Mouse (Mus musculus) kidney, postnatal 0 days (tissue): ENCODE data around the gene Itpr3. TPM values are rescaled to one million over a fixed set of nuclear protein-coding genes. Genes with fewer than 3 reads are reported as not detected.

Experiments
- ATAC-seq: fragments of 200-750 bp; cut with Nextera tagmentation; replicated peaks from 2 replicates; pipeline ENCODE4 v1.8.0; 2017; ENCODE audit warnings: low read depth, moderate number of reproducible peaks, moderate TSS enrichment, moderate library complexity; ENCODE audit not compliant: low FRiP score
- DNase-seq: peaks from one replicate; pipeline ENCODE4 v3.0.0-alpha.2; 2016; ENCODE audit warnings: low spot score
- H3K27ac ChIP-seq: fragments of 300-500 bp; sonication (generic); 2 replicates; pipeline ENCODE4 v1.5.1; 2014; ENCODE audit warnings: mild to moderate bottlenecking
- H3K27me3 ChIP-seq: fragments of 300-500 bp; sonication (generic); 2 replicates; pipeline ENCODE4 v1.6.1; 2014; ENCODE audit warnings: low read length, mixed read lengths; ENCODE audit not compliant: insufficient read depth
- H3K36me3 ChIP-seq: fragments of 300-500 bp; sonication (generic); 2 replicates; pipeline ENCODE4 v1.6.1; 2014; ENCODE audit warnings: low read length, mixed read lengths; ENCODE audit not compliant: insufficient read depth
- H3K4me1 ChIP-seq: fragments of 300-500 bp; sonication (generic); replicated peaks from 2 replicates; pipeline ENCODE4 v1.6.1; 2014; ENCODE audit warnings: antibody characterized with exemption, low read length, mixed read lengths; ENCODE audit not compliant: insufficient read depth
- H3K4me2 ChIP-seq: fragments of 300-500 bp; sonication (generic); 2 replicates; pipeline ENCODE4 v1.6.1; 2014; ENCODE audit warnings: mild to moderate bottlenecking, low read length, moderate library complexity, mixed read lengths
- H3K4me3 ChIP-seq: fragments of 300-500 bp; sonication (generic); replicated peaks from 2 replicates; pipeline ENCODE4 v1.5.1; 2014; ENCODE audit warnings: low read depth, low read length
- H3K9ac ChIP-seq: fragments of 300-500 bp; sonication (generic); 2 replicates; pipeline ENCODE4 v1.6.1; 2014; ENCODE audit warnings: low read depth, low read length
- H3K9me3 ChIP-seq: fragments of 300-500 bp; sonication (generic); replicated peaks from 2 replicates; pipeline ENCODE4 v1.6.1; 2016; ENCODE audit warnings: low read length, inconsistent platforms, mixed read lengths
- CTCF ChIP-seq: IDR thresholded peaks from 2 replicates; pipeline ENCODE4 v1.5.1; 2016; ENCODE audit warnings: antibody characterized with exemption, low read depth, mild to moderate bottlenecking, moderate library complexity
- WGBS: fragments of 180-500 bp; shearing (Covaris S2); extraction: QIAGEN DNeasy Blood & Tissue Kit; methylation state at CpG from one replicate; pipeline ENCODE4 v1.1.7; 2014; 5-methylcytosine and 5-hydroxymethylcytosine counted together
- polyA plus RNA-seq: library from polyadenylated mRNA; unstranded; fragments of >200 nt; fragmentation: Nextera tagmentation; extraction: Ambion mirVana; gene quantifications from 2 replicates; pipeline ENCODE4 v1.2.1, GENCODE M21; 2015

The Itpr3 gene
- polyA plus RNA-seq, 1 experiment from 2014 or later = 4.1 TPM

DNA sequence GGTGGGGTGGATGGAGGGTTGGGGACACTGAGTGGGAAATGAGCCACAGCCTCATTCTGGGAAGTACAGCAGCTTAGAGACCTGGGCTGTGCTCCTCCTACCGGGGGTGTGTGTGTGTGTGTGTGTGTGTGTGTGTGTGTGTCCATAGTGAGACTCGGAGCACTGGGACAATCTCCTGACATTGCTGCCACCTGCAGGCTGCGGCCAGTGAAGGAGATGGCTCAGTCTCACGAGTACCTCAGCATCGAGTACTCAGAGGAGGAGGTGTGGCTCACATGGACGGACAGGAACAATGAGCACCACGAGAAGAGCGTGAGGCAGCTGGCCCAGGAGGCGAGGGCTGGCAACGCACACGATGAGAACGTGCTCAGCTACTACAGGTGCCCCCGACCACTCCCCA, 38.6 kb downstream of the Itpr3 start:
- H3K36me3 ChIP-seq = peaks cover 17% of the 10 kb centered on the region
- H3K9ac ChIP-seq = no peak overlapping the region
- no peaks in the 10 kb centered on the region for H3K4me1 ChIP-seq
- no peak for ATAC-seq
- no peak overlapping the region for H3K4me3 ChIP-seq
- no peak overlapping the region for H3K4me2 ChIP-seq
- H3K9me3 ChIP-seq = no peaks in the 10 kb centered on the region
- 30% methylated on average over 13 of the region's 13 CpGs for WGBS
- no peak overlapping the region for H3K27ac ChIP-seq
- DNase-seq = peak; percentile 42
- peak; percentile 64 for TF ChIP-seq CTCF
- H3K27me3 ChIP-seq = no peaks in the 10 kb centered on the region

DNA sequence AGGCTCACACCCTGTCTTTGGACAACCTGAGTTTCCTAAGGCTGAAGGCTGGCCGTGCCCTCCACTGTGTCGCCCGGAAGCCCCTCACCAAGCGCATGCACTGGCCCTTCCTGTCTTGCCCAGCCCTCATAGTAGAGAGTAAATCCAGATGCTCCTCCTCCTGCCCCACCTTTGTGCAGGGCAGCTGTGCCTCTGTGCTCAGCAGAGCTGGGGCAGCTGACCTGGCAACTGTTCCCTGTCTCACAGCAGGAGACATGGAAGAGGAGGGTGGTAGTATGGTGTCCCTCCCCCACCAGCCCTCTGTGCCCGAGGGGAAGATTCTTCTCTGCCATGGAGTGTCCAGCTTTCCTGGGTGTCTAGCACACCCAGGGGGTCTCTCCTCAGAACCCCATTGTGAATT, 44.6 kb downstream of the Itpr3 start:
- Histone ChIP-seq H3K9me3 (no peaks in the 10 kb centered on the region), H3K4me3 (no peak overlapping the region), H3K4me1 (no peaks in the 10 kb centered on the region), H3K9ac (no peak overlapping the region), H3K36me3 (peaks cover 13% of the 10 kb centered on the region; the same call in 1 of the 2 replicates), H3K27ac (no peak overlapping the region), H3K4me2 (no peak overlapping the region), H3K27me3 (no peaks in the 10 kb centered on the region)
- ATAC-seq (no peak), DNase-seq (no peak)
- 73% methylated on average over 5 of the region's 5 CpGs for WGBS
- TF ChIP-seq CTCF = no peak

DNA sequence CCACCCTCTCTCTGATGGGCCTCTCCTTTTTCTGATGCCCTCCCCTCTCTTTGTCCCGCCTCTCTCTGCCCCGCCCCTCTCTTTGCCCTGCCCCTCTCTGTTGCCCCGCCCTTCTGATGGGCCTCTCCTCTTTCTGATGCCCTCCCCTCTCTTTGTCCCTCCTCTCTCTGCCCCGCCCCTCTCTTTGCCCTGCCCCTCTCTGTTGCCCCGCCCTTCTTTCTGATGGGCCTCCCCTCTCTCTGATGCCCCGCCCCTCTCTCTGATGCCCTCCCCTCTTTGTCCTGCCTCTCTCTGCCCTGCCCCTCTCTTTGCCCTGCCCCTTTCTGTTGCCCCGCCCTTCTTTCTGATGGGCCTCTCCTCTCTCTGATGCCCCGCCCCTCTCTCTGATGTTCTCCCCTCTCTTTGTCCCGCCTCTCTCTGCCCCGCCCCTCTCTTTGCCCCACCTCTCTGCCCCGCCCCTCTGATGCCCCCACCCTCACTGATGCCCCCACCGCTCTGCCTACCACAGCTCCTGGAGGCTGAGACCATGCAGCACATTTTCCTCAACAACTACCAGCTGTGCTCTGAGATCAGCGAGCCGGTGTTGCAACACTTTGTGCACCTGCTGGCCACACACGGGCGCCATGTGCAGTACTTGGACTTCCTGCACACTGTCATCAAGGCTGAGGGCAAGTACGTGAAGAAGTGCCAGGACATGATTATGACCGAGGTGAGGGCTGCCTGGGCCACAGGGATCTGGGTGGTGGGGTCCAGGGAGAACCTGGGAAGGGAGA, 48.8 kb downstream of the Itpr3 start:
- Histone ChIP-seq H3K4me2 (no peak overlapping the region), H3K9me3 (no peaks in the 10 kb centered on the region), H3K4me3 (no peak overlapping the region), H3K9ac (no peak overlapping the region), H3K27ac (no peak overlapping the region), H3K27me3 (no peaks in the 10 kb centered on the region), H3K4me1 (no peaks in the 10 kb centered on the region), H3K36me3 (peaks cover 30% of the 10 kb centered on the region)
- DNase-seq (peak; percentile 39), ATAC-seq (no peak)
- TF ChIP-seq CTCF = no peak
- WGBS = 80% methylated on average over 18 of the region's 18 CpGs

DNA sequence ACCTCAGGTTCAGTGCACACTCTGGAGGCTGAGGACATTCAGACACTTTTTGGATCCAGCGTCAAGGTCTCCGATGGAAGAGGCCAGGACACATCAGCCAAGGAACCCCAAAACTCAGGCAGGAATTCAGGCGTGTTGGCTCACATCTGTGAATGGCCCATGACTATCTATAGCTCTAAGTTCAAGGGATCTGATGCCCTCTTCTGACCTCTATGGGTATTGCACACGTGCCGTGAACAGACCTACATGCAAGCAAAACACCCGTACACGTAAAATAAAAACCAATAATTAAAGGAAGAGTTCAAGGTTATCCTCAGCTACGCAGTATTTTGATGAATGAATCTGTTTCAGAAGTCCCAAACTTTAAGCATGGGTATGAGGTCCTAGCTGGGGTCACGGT, 49.6 kb downstream of the Itpr3 start:
- Histone ChIP-seq H3K4me1 (no peaks in the 10 kb centered on the region), H3K27me3 (no peaks in the 10 kb centered on the region), H3K4me3 (no peak overlapping the region), H3K27ac (no peak overlapping the region), H3K36me3 (peaks cover 33% of the 10 kb centered on the region), H3K9ac (no peak overlapping the region), H3K4me2 (no peak overlapping the region), H3K9me3 (no peaks in the 10 kb centered on the region)
- ATAC-seq = no peak
- WGBS = 87% methylated on average over 9 of the region's 9 CpGs
- DNase-seq = peak; percentile 49
- peak; percentile 63 for TF ChIP-seq CTCF

DNA sequence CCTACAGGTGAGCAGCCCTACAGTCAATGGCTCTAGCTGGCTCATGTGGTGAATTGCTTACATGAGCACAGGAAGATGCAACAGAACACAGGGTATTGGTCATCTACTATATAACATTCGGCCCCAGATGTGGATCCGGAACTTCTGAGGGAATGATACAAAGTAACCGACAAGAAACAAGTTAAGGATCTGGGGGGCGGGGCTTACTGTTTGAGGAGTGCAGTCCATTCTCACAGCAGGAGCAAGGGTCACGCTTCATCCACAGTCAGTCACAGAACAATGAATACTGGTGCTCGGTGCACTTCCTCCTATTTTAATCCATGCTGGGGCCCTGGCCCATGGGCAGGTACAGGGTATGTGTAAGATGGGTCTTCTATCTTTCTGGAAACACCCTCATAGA, 50.8 kb downstream of the Itpr3 start:
- Histone ChIP-seq H3K4me2 (no peak overlapping the region), H3K9me3 (no peaks in the 10 kb centered on the region), H3K27ac (no peak overlapping the region), H3K4me3 (no peak overlapping the region), H3K9ac (no peak overlapping the region), H3K27me3 (no peaks in the 10 kb centered on the region), H3K4me1 (no peaks in the 10 kb centered on the region), H3K36me3 (peaks cover 28% of the 10 kb centered on the region; the same call in 1 of the 2 replicates)
- ATAC-seq (no peak), DNase-seq (no peak)
- WGBS = 60% methylated on average over 6 of the region's 6 CpGs
- no peak for TF ChIP-seq CTCF

DNA sequence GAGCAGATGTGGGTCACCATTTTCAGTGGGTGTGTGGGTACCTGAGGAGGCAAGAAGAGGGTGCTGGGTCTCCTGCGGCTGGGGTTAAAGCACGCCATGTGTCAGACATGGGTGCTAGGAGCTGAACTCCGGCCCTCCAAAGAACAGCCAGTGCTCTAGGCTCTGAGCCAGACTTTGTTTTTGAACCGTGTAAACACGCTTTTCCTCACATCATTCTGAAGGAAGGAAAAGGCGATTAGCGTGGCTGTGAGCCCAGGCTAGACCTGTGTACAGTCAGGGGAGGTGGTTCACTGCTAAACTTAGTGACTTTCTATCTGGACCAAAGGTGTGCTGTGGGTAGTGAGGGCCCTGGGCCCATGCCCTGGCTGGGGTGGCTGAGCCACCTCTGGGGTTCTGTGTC, 53.0 kb downstream of the Itpr3 start:
- no peak for ATAC-seq
- 86% methylated on average over 7 of the region's 7 CpGs for WGBS

More for the DNA sequence above, 53.0 kb downstream of the Itpr3 start:
- H3K4me3 ChIP-seq = no peak overlapping the region
- no peaks in the 10 kb centered on the region for H3K4me1 ChIP-seq
- no peak for TF ChIP-seq CTCF
- no peak for DNase-seq
- H3K9me3 ChIP-seq = no peaks in the 10 kb centered on the region
- H3K27me3 ChIP-seq = no peaks in the 10 kb centered on the region
- no peak overlapping the region for H3K9ac ChIP-seq
- H3K4me2 ChIP-seq = no peak overlapping the region
- no peak overlapping the region for H3K27ac ChIP-seq
- peaks cover 24% of the 10 kb centered on the region; the same call in 1 of the 2 replicates for H3K36me3 ChIP-seq
